Mouse (Mus musculus) midbrain, embryonic 15.5 days (tissue): ENCODE results near the gene Ampd3. TPM values are rescaled to one million over a fixed set of nuclear protein-coding genes. Genes with fewer than 3 reads are reported as not detected.

Experiments
- ATAC-seq: fragments of 200-750 bp; cut with Nextera tagmentation; replicated peaks from 2 replicates; pipeline ENCODE4 v1.8.0; 2017; ENCODE audit warnings: moderate TSS enrichment
- H3K27ac ChIP-seq: fragments of 300-500 bp; sonication (generic); 2 replicates; pipeline ENCODE4 v1.5.1; 2015; ENCODE audit warnings: mild to moderate bottlenecking, inconsistent platforms
- H3K27me3 ChIP-seq: fragments of 300-500 bp; sonication (generic); replicated peaks from 2 replicates; pipeline ENCODE4 v1.6.1; 2015; ENCODE audit warnings: inconsistent platforms
- H3K36me3 ChIP-seq: fragments of 300-500 bp; sonication (generic); replicated peaks from 2 replicates; pipeline ENCODE4 v1.6.1; 2015; ENCODE audit warnings: inconsistent platforms
- H3K4me1 ChIP-seq: fragments of 300-500 bp; sonication (generic); 2 replicates; pipeline ENCODE4 v1.6.1; 2015; ENCODE audit warnings: inconsistent platforms
- H3K4me2 ChIP-seq: fragments of 300-500 bp; sonication (generic); 2 replicates; pipeline ENCODE4 v1.6.1; 2015; ENCODE audit warnings: inconsistent platforms, mild to moderate bottlenecking, moderate library complexity
- H3K4me3 ChIP-seq: fragments of 300-500 bp; sonication (generic); 2 replicates; pipeline ENCODE4 v1.5.1; 2015; ENCODE audit warnings: mild to moderate bottlenecking, inconsistent platforms
- H3K9ac ChIP-seq: fragments of 300-500 bp; sonication (generic); 2 replicates; pipeline ENCODE4 v1.6.1; 2015; ENCODE audit warnings: mild to moderate bottlenecking, inconsistent platforms
- H3K9me3 ChIP-seq: fragments of 300-500 bp; sonication (generic); 2 replicates; pipeline ENCODE4 v1.6.1; 2016; ENCODE audit warnings: inconsistent platforms
- WGBS: fragments of 180-500 bp; shearing (Covaris S2); methylation state at CpG from one replicate; pipeline ENCODE4 v1.1.7; 2015; ENCODE audit warnings: mixed read lengths; 5-methylcytosine and 5-hydroxymethylcytosine counted together
- polyA plus RNA-seq: library from polyadenylated mRNA; unstranded; fragments of >200 nt; fragmentation: Nextera tagmentation; extraction: Ambion mirVana; gene quantifications from 2 replicates; pipeline ENCODE4 v1.2.1, GENCODE M21; 2015

The Ampd3 gene
- polyA plus RNA-seq, 1 experiment from 2014 or later, result 9.7 TPM

GRCm38 (mm10) chr7:110773204-110774002 lies 5.4 kb downstream of the Ampd3 start:
- H3K9ac ChIP-seq, result no peak overlapping the region

GRCm38 (mm10) chr7:110774077-110774476 lies 6.1 kb downstream of the Ampd3 start:
- Histone ChIP-seq H3K27me3 (0 out of 2 replicates have a peak, but pooled peaks cover 3% of the 10 kb centered on the region), H3K9ac (no peak overlapping the region), H3K4me1 (peaks cover 16% of the 10 kb centered on the region), H3K9me3 (no peaks in the 10 kb centered on the region), H3K4me2 (0 out of 2 replicates have a peak overlapping the region, but pooled peaks have one; percentile 2), H3K4me3 (no peak overlapping the region), H3K36me3 (no peaks in the 10 kb centered on the region), H3K27ac (peak overlapping the region; percentile 70)
- 74% methylated on average over 1 of the region's 1 CpGs for WGBS
- no peak for ATAC-seq

More at GRCm38 (mm10) chr7:110773204-110774002, 5.4 kb downstream of the Ampd3 start:
- Histone ChIP-seq H3K4me3 (no peak overlapping the region), H3K4me2 (0 out of 2 replicates have a peak overlapping the region, but pooled peaks have one; percentile 2), H3K27ac (peak overlapping the region; percentile 70), H3K27me3 (0 out of 2 replicates have a peak, but pooled peaks cover 3% of the 10 kb centered on the region), H3K36me3 (no peaks in the 10 kb centered on the region), H3K9me3 (no peaks in the 10 kb centered on the region), H3K4me1 (peaks cover 20% of the 10 kb centered on the region)
- ATAC-seq, result 0 out of 2 replicates have a peak, but pooled peaks have one; percentile 48
- 51% methylated on average over 14 of the region's 14 CpGs for WGBS

- H3K27ac ChIP-seq, result no peak overlapping the region
- H3K4me3 ChIP-seq, result no peak overlapping the region
- H3K4me1 ChIP-seq, result peaks cover 12% of the 10 kb centered on the region
- no peaks in the 10 kb centered on the region for H3K27me3 ChIP-seq
- no peak for ATAC-seq
- WGBS, result 91% methylated on average over 8 of the region's 8 CpGs
- no peak overlapping the region for H3K9ac ChIP-seq
- no peaks in the 10 kb centered on the region for H3K36me3 ChIP-seq
- H3K4me2 ChIP-seq, result no peak overlapping the region
- no peaks in the 10 kb centered on the region for H3K9me3 ChIP-seq
These were observed 6.7 kb downstream of the Ampd3 start for GRCm38 (mm10) chr7:110774674-110775073.

- Histone ChIP-seq H3K9ac (no peak overlapping the region), H3K27ac (no peak overlapping the region), H3K27me3 (no peaks in the 10 kb centered on the region), H3K9me3 (no peaks in the 10 kb centered on the region), H3K4me1 (peaks cover 12% of the 10 kb centered on the region), H3K36me3 (no peaks in the 10 kb centered on the region), H3K4me3 (no peak overlapping the region), H3K4me2 (no peak overlapping the region)
- no peak for ATAC-seq
- 76% methylated on average over 18 of the region's 18 CpGs for WGBS
These were observed 9.4 kb downstream of the Ampd3 start for GRCm38 (mm10) chr7:110777146-110778001.

GRCm38 (mm10) chr7:110778933-110779332 lies 10.9 kb downstream of the Ampd3 start:
- Histone ChIP-seq H3K27ac (peak overlapping the region; percentile 38; the same call in 1 of the 2 replicates), H3K36me3 (no peaks in the 10 kb centered on the region), H3K4me3 (no peak overlapping the region), H3K4me1 (peaks cover 3% of the 10 kb centered on the region), H3K4me2 (no peak overlapping the region), H3K9ac (no peak overlapping the region), H3K27me3 (no peaks in the 10 kb centered on the region), H3K9me3 (no peaks in the 10 kb centered on the region)
- WGBS, result 98% methylated on average over 7 of the region's 7 CpGs
- no peak for ATAC-seq

- ATAC-seq, result peak; percentile 63; the same call in 1 of the 2 replicates
- 73% methylated on average over 8 of the region's 8 CpGs for WGBS
- Histone ChIP-seq H3K27ac (peak overlapping the region; percentile 38; the same call in 1 of the 2 replicates), H3K4me2 (no peak overlapping the region), H3K4me3 (no peak overlapping the region), H3K9ac (no peak overlapping the region), H3K36me3 (no peaks in the 10 kb centered on the region), H3K27me3 (no peaks in the 10 kb centered on the region), H3K4me1 (no peaks in the 10 kb centered on the region), H3K9me3 (no peaks in the 10 kb centered on the region)
These were observed 11.7 kb downstream of the Ampd3 start for GRCm38 (mm10) chr7:110779605-110780111.

- ATAC-seq, result no peak
- Histone ChIP-seq H3K4me2 (no peak overlapping the region), H3K27me3 (no peaks in the 10 kb centered on the region), H3K4me3 (no peak overlapping the region), H3K27ac (peak overlapping the region; percentile 32; the same call in 1 of the 2 replicates), H3K4me1 (no peaks in the 10 kb centered on the region), H3K9ac (no peak overlapping the region), H3K36me3 (no peaks in the 10 kb centered on the region), H3K9me3 (no peaks in the 10 kb centered on the region)
- WGBS, result 87% methylated on average over 4 of the region's 4 CpGs
These were observed 12.5 kb downstream of the Ampd3 start for GRCm38 (mm10) chr7:110780520-110780919.

GRCm38 (mm10) chr7:110781231-110781711 lies 13.3 kb downstream of the Ampd3 start:
- Histone ChIP-seq H3K9me3 (no peaks in the 10 kb centered on the region), H3K4me3 (no peak overlapping the region), H3K4me2 (no peak overlapping the region), H3K27me3 (no peaks in the 10 kb centered on the region), H3K36me3 (no peaks in the 10 kb centered on the region), H3K27ac (peak overlapping the region; percentile 2; the same call in 1 of the 2 replicates), H3K9ac (no peak overlapping the region), H3K4me1 (no peaks in the 10 kb centered on the region)
- no peak for ATAC-seq
- 69% methylated on average over 2 of the region's 2 CpGs for WGBS

GRCm38 (mm10) chr7:110782135-110782534 lies 14.1 kb downstream of the Ampd3 start:
- Histone ChIP-seq H3K36me3 (no peaks in the 10 kb centered on the region), H3K4me1 (no peaks in the 10 kb centered on the region), H3K4me2 (no peak overlapping the region), H3K27me3 (no peaks in the 10 kb centered on the region), H3K9me3 (no peaks in the 10 kb centered on the region), H3K4me3 (no peak overlapping the region), H3K9ac (no peak overlapping the region), H3K27ac (no peak overlapping the region)
- WGBS, result 73% methylated on average over 7 of the region's 7 CpGs
- no peak for ATAC-seq

GRCm38 (mm10) chr7:110782845-110783478 lies 15.0 kb downstream of the Ampd3 start:
- WGBS, result 39% methylated on average over 10 of the region's 10 CpGs

GRCm38 (mm10) chr7:110784965-110785364 lies 17.0 kb downstream of the Ampd3 start:
- Histone ChIP-seq H3K4me2 (no peak overlapping the region), H3K4me1 (no peaks in the 10 kb centered on the region), H3K36me3 (no peaks in the 10 kb centered on the region), H3K4me3 (no peak overlapping the region), H3K27me3 (no peaks in the 10 kb centered on the region), H3K27ac (no peak overlapping the region), H3K9me3 (no peaks in the 10 kb centered on the region), H3K9ac (no peak overlapping the region)
- no peak for ATAC-seq
- 80% methylated on average over 8 of the region's 8 CpGs for WGBS

More at GRCm38 (mm10) chr7:110782845-110783478, 15.0 kb downstream of the Ampd3 start:
- H3K36me3 ChIP-seq, result no peaks in the 10 kb centered on the region
- no peaks in the 10 kb centered on the region for H3K4me1 ChIP-seq
- ATAC-seq, result no peak
- no peak overlapping the region for H3K4me3 ChIP-seq
- H3K9me3 ChIP-seq, result no peaks in the 10 kb centered on the region
- no peak overlapping the region for H3K4me2 ChIP-seq
- no peaks in the 10 kb centered on the region for H3K27me3 ChIP-seq
- H3K27ac ChIP-seq, result no peak overlapping the region
- no peak overlapping the region for H3K9ac ChIP-seq
